8 mouse cellular contexts compared by ENCODE assay signal in genomic region chr3:36442426-36442825, GRCm38 (mm10). TPM values are rescaled to one million over a fixed set of nuclear protein-coding genes. Genes with fewer than 3 reads are reported as not detected.
DNase-seq lines count a peak whose midpoint lies in the region; ATAC-seq lines count a peak whose summit lies in the region.

No protein-coding gene starts in this region.

- WGBS in kidney, embryonic 16.5 days = 0% methylated on average over 2 of the region's 2 CpGs

- no peak overlapping the region for H3K4me2 ChIP-seq in kidney, embryonic 16.5 days (replicated peaks; ENCODE audit: low read depth, low read length)

- no peak overlapping the region for H3K27ac ChIP-seq in kidney, embryonic 16.5 days (ENCODE audit: low read length)

- no peaks in the 10 kb centered on the region for H3K4me1 ChIP-seq in kidney, embryonic 16.5 days (ENCODE audit: insufficient read depth, low read length)

- no peaks in the 10 kb centered on the region for H3K27me3 ChIP-seq in kidney, embryonic 16.5 days (ENCODE audit: insufficient read depth, low read length)

- peak; percentile 60 for DNase-seq in adrenal gland, postnatal 10 days
- no peak for DNase-seq in adrenal gland, adult 8-10 months
- DNase-seq in 3134 (ENCODE audit: extremely low read depth, insufficient read length, low spot score) = peak; percentile 36
- DNase-seq in brain, embryonic 18.5 days (ENCODE audit: low read depth, low spot score) = peak; percentile 32
- DNase-seq in forelimb bud, embryonic 11.5 days (ENCODE audit: low read depth, low spot score) = peak; percentile 74
- peak; percentile 63 for DNase-seq in lung, postnatal 10 days
- peak; percentile 30 for DNase-seq in skeletal muscle tissue, adult 2 months (ENCODE audit: low read depth, low spot score)

- H3K9me3 ChIP-seq in kidney, embryonic 16.5 days (ENCODE audit: low read length) = no peaks in the 10 kb centered on the region

- ATAC-seq in kidney, embryonic 16.5 days (ENCODE audit: low FRiP score, low TSS enrichment) = peak; percentile 35; the same call in 1 of the 2 replicates

- no peaks in the 10 kb centered on the region; the same call in 1 of the 2 replicates for H3K36me3 ChIP-seq in kidney, embryonic 16.5 days (ENCODE audit: insufficient read depth, low read length)

- H3K9ac ChIP-seq in kidney, embryonic 16.5 days (replicated peaks; ENCODE audit: low read length) = no peak overlapping the region

- no peak overlapping the region for H3K4me3 ChIP-seq in kidney, embryonic 16.5 days (ENCODE audit: low read length)

RNA-seq across cellular contexts. Expression of gene Anxa5, which starts 33.3 kb away (rescaled TPM):
- total RNA-seq in adrenal gland, postnatal 10 days (2021) = 100 to 1,000 TPM; 410 to 415 TPM
- 100 to 1,000 TPM; 433 to 500 (median 466) TPM for total RNA-seq in adrenal gland, adult 8-10 months (2022)
- 368 and 434 TPM in 2 replicates for polyA plus RNA-seq in kidney, embryonic 16.5 days (2015; fragmentation: Nextera tagmentation; extraction: Ambion mirVana)

RNA-seq across cellular contexts. Expression of gene 1810062G17Rik, which starts 33.3 kb away (rescaled TPM):
- total RNA-seq in adrenal gland, postnatal 10 days (2021) = 1 to 10 TPM; 2.6 to 2.7 TPM
- 1 to 10 TPM in 2 of 4 experiments, under 1 TPM in 2; 0.52 to 1.8 (median 0.86) TPM for total RNA-seq in adrenal gland, adult 8-10 months (2022)
- polyA plus RNA-seq in kidney, embryonic 16.5 days (2015; fragmentation: Nextera tagmentation; extraction: Ambion mirVana) = 1.4 and 1.9 TPM in 2 replicates
